Mouse (Mus musculus): ENCODE results near the gene Olfm2.
"Not testable (repeated sequence)": the region's sequence is repeated elsewhere in the genome, so short reads cannot be mapped to it uniquely, and the experiment has no call there.

The Olfm2 gene

GRCm38 (mm10) chr9:20696107-20696712 is 49.9 kb downstream of the Olfm2 start:
- no peak for DNase-seq

GRCm38 (mm10) chr9:20694721-20695235 is 51.4 kb downstream of the Olfm2 start:
- DNase-seq = no peak

GRCm38 (mm10) chr9:20692863-20693262 is 53.3 kb downstream of the Olfm2 start:
- DNase-seq = no peak

- DNase-seq = not testable (repeated sequence)
Measured at GRCm38 (mm10) chr9:20690449-20690848, 55.7 kb downstream of the Olfm2 start.

GRCm38 (mm10) chr9:20689913-20690312 is 56.2 kb downstream of the Olfm2 start:
- no peak for DNase-seq

- no peak for DNase-seq
Measured at GRCm38 (mm10) chr9:20689403-20689802, 56.7 kb downstream of the Olfm2 start.

GRCm38 (mm10) chr9:20685081-20685861 is 60.9 kb downstream of the Olfm2 start:
- no peak for DNase-seq

- DNase-seq = no peak
Measured at GRCm38 (mm10) chr9:20682389-20682722, 63.8 kb downstream of the Olfm2 start.

GRCm38 (mm10) chr9:20681546-20682388 is 64.4 kb downstream of the Olfm2 start:
- DNase-seq = no peak

GRCm38 (mm10) chr9:20680378-20680958 is 65.7 kb downstream of the Olfm2 start:
- no peak for DNase-seq

- DNase-seq = no peak
Measured at GRCm38 (mm10) chr9:20677892-20678291, 68.3 kb downstream of the Olfm2 start.

GRCm38 (mm10) chr9:20672047-20672446 is 74.1 kb downstream of the Olfm2 start:
- no peak for DNase-seq

GRCm38 (mm10) chr9:20668065-20668464 is 78.1 kb downstream of the Olfm2 start:
- no peak for DNase-seq

- DNase-seq = no peak
Measured at GRCm38 (mm10) chr9:20666510-20667034, 79.6 kb downstream of the Olfm2 start.

- no peak for DNase-seq
Measured at GRCm38 (mm10) chr9:20665925-20666324, 80.2 kb downstream of the Olfm2 start.

GRCm38 (mm10) chr9:20664982-20665637 is 81.0 kb downstream of the Olfm2 start:
- no peak for DNase-seq

GRCm38 (mm10) chr9:20664366-20664765 is 81.8 kb downstream of the Olfm2 start:
- no peak for DNase-seq

- no peak for DNase-seq
Measured at GRCm38 (mm10) chr9:20663956-20664355, 82.2 kb downstream of the Olfm2 start.

GRCm38 (mm10) chr9:20662874-20663273 is 83.3 kb downstream of the Olfm2 start:
- no peak for DNase-seq

- no peak for DNase-seq
Measured at GRCm38 (mm10) chr9:20662325-20662724, 83.8 kb downstream of the Olfm2 start.

GRCm38 (mm10) chr9:20657546-20657945 is 88.6 kb downstream of the Olfm2 start:
- no peak for DNase-seq

- DNase-seq = no peak
Measured at GRCm38 (mm10) chr9:20653859-20654258, 92.3 kb downstream of the Olfm2 start.
